Mouse (Mus musculus): ENCODE measurements around the gene Epop.

Epop gene

GRCm38 (mm10) chr11:97627556-97628302 lies 1.8 kb downstream of the Epop start:
- DNase-seq = no peak

DNA sequence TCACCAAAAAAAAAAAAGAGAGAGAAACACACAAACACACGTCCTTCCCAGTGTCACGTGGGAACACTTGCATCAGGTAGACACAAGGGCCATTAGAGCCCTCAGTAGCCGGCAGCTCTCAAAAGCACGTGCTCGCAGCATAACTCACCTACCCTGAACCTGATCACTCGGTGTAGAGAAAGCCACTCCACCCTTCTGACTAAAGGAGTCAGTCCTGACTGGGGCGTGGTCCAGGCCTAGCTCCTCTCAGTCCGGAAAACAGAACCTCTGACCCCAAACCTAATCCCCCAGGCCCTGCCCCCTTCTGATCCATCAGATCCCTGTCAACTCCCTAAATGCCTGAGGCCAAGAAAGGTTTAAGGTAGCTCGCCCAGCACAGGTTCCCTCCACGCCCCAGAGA lies 2.7 kb downstream of the Epop start:
- no peak for DNase-seq

DNA sequence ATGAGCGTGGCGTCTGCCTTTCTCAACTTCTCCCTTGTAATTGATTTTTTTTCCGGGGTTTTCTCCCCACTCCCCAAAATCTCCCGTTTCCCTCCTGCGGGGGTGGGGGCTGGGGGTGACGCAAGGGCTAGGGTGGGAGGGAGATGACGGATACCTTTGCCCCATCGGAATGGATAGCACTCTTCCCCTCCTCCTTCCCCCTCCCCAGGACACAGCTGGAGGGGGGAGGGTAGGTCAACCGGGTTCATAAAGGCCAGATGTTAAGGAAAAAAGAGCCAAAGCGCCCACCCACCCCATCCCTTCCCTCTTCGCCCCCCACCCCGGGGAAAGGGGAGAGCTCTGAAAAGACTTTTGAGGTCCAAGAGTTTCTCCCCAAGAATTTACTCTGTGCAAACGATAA lies 3.1 kb downstream of the Epop start:
- no peak for DNase-seq

GRCm38 (mm10) chr11:97625551-97625950 lies 4.0 kb downstream of the Epop start:
- DNase-seq = no peak

- DNase-seq = no peak
Observed at GRCm38 (mm10) chr11:97623166-97623565, 6.3 kb downstream of the Epop start.

GRCm38 (mm10) chr11:97622440-97622839 lies 7.1 kb downstream of the Epop start:
- DNase-seq = peak; percentile 35 to 53

DNA sequence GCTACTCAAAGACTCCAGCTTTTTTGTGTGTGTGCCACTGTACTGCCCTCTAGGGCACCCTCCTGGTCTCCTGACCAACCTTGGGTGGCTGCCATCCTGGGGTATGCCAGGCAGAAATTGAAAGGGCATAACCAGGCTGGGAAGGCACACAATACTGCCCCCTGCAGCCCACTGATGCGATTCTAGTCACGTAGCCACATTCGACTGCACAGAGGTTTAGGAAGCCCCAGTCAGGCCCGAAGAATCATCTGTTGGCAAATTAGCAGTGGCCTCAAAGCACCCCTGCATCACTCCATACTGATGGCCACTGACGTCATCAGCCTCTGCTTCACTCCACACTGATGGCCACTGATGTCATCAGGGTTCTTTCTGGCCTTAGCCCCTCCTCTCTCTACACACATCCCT lies 10.1 kb downstream of the Epop start:
- no peak for DNase-seq

GRCm38 (mm10) chr11:97618368-97618767 lies 11.1 kb downstream of the Epop start:
- no peak for DNase-seq

DNA sequence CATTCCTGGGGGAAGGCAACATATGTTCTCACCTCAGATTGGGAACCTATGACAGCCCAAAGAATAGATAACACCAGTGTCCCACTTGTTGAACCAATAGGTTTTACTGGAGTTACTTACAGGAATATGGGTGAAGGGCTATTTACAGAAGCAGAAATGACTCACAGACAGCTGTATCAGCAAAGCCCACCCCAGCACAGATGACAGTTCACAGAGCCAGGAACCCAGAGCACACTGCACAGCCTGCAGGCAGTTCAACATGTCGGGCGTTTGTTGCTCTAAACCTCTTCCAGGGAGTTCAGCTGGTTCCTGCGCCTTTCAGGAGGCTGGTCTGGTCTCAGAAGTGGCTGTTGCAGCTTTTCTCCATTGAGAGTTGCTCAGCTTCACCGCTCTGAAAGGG lies 14.2 kb downstream of the Epop start:
- DNase-seq = no peak

DNA sequence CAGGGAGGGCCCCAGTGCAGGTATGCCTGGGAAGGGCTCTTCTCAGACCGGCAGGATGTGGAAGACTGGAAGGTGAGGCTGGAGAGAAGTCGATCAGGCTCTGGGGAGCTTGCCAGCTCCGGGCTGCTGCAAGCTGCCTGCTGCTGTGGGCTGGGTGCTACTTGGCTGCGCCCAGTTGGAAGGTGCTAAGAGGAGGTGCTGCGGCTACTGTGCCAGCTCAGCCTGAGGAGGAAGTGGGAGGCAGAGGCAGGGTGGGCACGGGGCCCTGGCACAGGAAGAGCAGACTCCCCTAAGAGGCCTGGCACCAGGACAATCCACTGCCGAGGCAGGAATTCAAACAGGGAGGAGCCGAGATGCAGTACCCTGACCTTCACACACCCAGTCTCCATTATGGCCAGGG lies 18.4 kb downstream of the Epop start:
- no peak for DNase-seq

DNA sequence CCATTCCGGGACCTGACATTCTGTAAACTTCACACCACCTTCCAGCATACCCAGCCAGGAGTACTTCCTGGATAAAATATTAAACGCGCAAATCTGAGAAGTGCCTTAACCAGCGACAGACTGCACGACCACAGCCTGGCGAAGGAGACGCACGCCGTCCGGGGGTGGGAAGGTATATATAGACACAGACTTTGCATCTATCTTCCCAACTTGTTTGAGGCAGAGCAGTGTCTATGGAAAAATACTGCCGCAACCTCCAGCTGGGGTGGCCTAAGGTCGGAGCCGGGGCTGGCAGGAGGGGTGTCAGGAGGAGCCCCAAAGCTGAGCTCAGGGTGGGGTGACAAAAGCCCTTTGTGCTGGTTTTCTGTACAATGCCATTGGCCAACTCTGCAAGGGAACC lies 19.8 kb downstream of the Epop start:
- no peak for DNase-seq

DNA sequence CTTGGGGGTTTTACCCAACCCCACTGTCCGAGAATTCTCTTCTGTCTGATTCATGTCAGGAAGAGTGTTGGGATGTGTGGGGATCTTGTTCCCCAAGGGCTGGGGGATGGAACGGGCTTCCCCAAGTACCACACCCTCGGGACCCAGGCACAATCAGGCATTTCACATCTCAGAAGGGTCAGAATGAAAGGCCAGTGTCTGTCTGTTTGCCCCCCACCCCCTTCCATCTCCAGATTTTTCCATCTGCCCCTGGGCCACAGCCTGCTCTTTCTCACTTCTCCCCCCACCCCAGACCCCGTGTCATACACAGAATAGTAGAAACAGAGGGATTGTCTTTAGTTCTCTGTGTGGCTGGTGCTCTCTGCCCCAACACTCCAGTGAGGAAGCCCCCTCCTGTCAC lies 20.6 kb downstream of the Epop start:
- DNase-seq = no peak

- no peak for DNase-seq
Observed at GRCm38 (mm10) chr11:97607056-97607725, 22.3 kb downstream of the Epop start.

DNA sequence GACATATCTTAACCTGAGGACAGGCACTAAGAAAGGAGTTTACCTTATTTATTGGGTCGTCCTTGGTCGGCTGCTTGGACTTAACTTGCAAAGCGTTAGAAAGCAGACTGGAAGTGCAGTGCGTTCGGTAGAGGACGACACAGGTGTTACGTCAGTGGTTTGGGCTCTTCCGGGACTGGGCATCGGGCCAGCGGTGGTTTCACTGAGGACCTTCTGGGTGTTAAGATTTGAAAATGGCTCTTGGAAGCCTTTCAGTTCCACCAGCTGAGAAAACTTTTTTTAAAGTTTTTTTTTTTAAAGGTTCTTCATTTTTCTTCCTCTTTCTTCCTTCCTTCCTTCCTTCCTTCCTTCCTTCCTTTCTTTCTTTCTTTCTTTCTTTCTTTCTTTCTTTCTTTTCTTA lies 25.6 kb downstream of the Epop start:
- no peak for DNase-seq

DNA sequence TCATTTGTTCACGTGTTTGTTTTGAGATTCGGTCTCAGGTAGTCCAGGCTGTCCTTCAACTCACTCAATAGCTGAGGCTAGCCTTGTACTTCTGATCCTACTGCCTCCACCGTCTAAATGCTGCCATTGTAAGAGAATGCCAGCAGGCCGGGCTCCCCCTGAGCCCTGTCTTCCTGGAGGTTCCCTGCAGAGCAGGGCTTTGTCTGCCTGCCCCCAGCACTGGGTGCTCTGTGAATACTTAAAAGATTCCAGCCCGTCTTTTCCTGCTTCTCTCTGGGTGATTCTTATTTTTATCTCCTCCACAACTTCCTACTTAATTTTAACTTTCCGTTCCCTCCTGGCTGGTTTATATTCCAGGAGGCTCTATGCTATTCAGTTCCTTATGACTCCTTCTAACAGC lies 27.3 kb downstream of the Epop start:
- no peak for DNase-seq

DNA sequence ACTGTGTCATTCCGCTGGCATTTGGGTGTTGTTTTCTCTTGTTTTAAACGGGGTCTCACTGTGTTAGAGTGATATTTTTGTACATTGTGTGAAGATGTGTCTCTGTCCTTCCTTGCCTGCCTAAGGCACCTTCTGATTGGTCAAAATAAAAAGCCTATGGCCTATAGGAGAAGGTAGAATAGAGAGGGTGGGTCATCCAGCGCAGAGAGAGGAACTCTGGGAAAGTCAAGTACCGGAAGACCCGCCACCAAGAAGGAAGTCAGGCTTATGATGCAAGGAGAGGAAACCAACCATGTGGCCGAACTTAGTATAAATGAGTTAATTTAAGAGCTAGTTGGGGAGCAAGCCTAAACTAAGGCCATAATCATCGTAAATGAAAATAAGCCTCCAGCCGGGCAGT lies 30.4 kb downstream of the Epop start:
- no peak for DNase-seq

DNA sequence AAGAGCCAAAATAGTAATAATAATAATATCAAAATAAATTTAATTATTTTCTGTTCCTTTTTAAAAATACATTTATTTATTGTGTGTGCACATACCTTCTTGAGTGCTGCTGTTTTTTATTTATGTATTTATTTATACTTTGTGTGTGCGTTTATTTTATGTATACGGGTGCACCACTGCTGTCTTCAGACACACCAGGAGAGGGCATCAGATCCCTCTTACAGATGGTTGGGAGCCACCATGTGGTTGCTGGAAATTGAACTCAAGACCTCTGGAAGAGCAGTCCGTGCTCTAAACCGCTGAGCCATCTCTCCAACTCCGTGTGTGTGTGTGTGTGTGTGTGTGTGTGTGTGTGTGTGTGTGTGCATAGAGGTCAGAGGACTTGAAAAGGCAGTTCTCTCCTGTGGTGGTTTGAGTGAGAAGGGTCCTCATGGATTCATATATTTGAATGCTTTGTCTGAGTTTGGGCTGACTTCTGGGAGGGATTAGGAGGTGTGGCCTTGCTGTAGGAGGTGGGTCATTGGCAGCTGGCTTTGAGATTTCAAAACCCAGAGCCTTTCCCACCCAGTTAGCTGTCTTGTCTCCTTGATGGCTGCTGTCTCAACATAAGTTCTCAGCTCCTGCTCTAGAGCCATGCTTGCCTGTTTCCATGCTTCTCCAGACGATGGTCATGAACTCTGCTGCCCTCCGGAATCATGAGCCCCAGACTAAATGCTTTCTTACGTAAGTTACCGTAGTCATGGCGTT lies 31.4 kb downstream of the Epop start:
- no peak for DNase-seq

- no peak for DNase-seq
Observed at GRCm38 (mm10) chr11:97594136-97594535, 35.4 kb downstream of the Epop start.

DNA sequence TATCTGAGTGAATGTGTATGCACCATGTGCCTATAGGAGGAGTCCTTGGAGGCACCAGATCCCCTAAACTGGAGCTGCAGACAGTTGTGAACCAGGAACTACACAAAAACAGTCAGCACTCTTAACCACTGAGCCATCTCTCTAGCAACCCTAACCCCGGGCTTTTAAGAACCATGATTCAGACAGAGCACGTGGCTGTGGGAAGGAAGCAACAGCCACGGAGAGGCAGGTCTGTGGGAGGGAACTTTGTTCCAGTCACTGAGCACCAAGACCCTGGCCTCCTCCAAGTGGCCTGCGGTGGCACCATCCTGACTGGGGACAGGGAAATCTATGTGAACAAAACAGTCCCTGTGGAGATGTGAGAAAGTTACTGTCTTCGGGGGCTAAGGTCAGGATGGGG lies 37.6 kb downstream of the Epop start:
- no peak for DNase-seq

DNA sequence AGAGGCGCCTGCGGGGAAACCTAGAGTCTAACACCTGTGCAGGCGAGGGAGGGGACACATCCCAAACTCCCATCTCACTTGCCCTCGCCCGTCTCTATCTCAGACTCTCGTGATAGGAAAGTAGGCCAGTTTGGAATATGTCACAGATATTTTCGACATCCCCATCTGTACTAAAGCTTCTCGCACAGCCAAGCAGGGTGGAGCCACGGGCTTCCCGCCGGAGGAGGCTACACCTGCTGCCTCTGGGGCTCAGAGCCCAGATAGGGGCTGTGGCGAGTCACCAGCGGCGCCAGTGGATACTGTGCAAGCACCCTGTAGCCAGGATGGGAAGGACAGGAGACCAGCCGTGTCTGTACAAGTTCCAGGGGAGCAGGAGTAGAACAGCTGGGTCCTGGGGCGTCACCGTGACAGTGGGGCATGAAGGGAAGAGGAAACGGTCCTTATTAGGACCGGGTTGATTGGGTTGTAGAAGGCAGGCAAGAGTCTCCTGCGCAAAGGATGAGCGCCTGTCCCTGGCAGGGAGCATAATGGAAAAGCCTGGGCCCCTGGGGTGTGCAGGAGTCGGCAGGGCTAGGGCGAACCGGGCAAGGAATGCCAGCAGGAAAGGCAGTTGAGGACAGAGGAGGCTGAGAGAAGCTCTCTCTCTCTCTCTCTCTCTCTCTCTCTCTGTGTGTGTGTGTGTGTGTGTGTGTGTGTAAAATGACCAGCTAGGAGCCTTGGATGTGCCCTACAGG lies 39.1 kb downstream of the Epop start:
- no peak for DNase-seq

DNA sequence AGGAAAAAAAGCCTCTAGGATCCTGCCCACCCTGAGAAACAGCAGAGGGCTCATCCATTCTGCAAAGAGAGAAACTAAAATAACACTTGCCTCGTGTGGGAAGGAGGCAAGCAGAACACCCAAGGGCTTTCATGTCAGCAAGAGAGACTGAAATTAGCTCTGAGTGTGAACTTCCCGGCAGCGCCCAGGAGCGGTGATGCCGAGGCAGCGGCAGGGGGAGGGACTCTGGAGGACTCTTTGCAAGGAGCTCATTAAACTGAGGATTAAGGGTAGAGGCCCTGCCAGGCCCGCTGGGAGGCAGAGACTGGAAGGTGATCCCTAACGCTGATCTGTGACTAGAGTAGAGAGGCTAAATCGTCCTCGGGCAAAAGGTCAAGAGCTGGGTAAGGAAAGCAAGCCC lies 40.3 kb downstream of the Epop start:
- DNase-seq = no peak

- DNase-seq = no peak
Observed at GRCm38 (mm10) chr11:97585932-97586331, 43.6 kb downstream of the Epop start.

DNA sequence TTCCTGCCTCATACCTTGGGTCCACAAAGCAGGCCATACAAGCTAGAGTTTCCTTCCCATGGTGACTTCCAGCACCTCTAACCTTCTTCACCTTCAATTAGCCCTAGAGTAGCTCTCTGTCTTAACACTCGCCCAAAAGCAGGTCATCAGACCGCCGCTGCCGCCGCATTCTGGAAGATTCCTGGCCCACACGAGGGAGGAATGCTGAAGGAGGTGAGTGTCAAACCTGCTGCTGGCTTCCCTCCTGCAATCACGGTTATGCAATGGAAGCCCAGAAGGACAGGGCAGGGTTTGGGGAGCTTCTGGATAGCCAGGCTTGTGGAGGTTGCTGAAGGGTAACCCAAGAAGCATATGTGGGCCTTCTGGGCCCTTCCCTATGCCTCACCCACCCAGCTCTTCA lies 45.0 kb downstream of the Epop start:
- no peak for DNase-seq

All from spleen, adult 18-20 months (tissue).